Mouse (Mus musculus) left cerebral cortex, postnatal 10 days (tissue): Measurements from ENCODE around the gene Olfr1015. TPM values are rescaled to one million over a fixed set of nuclear protein-coding genes. Genes with fewer than 3 reads are reported as not detected.

ENCODE experiments used
- DNase-seq, 2 experiments: peaks; one replicate each; pipeline ENCODE4 v3.0.0; 2021 to 2022; ENCODE audit warnings: low spot score in 2 of 2, mixed read lengths in 1 of 2; ENCODE audit errors: extremely low spot score in 1 of 2
- intact Hi-C: fragments of 180-260 bp; cut with DNase I; formaldehyde crosslinking; loops from one replicate; pipeline ENCODE4 v1.15.1; 2025
- total RNA-seq, 2 experiments: library from RNA; stranded (reverse); gene quantifications; 2 replicates each; pipeline ENCODE4 v1.2.3; 2021

Olfr1015 gene
- not detected for total RNA-seq

DNA sequence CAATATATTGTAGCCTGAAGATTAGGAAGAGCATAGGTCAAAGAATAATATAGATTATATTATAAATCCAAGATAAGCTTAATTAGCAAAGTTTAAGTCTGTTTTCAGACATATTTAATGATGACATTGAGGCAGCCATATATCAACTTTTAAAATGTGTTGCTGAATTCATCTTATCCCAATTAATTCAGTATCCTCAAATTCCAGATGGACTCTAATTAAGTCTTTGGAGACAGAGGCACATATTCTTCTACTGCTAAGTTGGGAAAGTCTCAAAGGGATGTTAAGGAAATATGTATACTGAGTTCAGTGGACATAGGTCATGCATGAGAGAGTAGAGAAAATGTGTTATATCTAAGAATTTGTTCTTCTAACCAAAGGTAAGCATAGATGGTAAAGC, at the start of gene Olfr1015:
Olfr1015 (plus strand) TSS at position 301 of the 400 bp plus-strand sequence.
- DNase-seq = no peak
- intact Hi-C loops = no loop called here

DNA sequence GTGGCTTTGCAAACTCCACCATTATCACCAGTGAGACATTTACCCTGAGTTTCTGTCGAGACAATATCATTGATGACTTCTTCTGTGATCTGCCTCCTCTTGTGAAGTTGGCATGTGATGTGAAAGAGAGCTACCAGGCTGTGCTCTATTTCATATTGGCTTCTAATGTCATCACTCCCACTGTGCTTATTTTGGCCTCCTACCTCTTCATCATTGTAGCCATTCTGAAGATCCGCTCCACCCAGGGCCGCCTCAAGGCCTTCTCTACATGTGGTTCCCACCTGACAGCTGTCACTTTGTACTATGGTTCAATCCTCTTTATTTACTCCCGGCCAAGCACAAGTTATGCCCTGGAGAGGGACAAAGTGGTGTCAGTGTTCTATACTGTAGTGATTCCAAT, 28.0 kb upstream of the Olfr1015 start:
- DNase-seq = no peak
- intact Hi-C loops = no loop called here

DNA sequence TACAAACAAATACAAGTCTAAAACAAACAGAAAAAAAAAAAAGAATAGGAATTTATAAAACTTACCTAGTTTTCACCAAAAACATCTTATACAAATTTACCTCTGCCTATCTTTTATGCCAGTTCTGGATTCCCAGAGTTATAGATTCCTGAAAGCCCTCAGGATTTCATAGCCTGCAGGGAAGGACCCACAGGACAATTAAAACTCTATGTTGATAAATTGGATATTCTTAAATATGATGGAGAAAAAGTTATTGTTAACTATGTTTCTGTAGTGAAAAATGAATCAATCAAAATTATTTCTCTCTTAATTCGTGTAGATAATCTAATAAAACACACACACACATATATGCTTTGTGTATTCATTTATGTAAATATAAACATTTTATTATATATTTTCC, 19.2 kb upstream of the Olfr1015 start, which contains the start of gene Olfr1012:
Olfr1012 (minus strand) TSS at position 101 of the 400 bp plus-strand sequence.
- DNase-seq = no peak
- intact Hi-C loops = no loop called here

DNA sequence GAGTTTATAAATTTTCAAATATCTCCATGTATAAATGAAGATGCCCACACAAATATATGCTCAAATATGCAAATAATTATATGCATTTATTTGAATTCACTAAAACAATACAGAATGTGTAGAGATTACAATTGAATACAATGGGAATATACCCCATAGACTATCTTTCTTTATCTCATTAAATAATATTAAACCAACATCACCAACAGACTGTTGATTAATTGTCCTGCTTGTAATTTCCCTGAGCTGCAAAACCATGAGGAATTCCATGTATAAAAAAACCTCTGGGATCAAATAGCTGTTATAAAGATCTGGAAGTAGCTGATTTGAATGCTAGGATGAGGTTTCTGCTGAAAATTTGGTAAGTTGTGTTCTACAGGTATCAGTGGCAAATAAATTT, 15.0 kb upstream of the Olfr1015 start, which contains the start of gene Olfr1013:
Olfr1013 (plus strand) TSS at position 301 of the 400 bp plus-strand sequence.
- no peak for DNase-seq
- intact Hi-C loops = no loop called here

DNA sequence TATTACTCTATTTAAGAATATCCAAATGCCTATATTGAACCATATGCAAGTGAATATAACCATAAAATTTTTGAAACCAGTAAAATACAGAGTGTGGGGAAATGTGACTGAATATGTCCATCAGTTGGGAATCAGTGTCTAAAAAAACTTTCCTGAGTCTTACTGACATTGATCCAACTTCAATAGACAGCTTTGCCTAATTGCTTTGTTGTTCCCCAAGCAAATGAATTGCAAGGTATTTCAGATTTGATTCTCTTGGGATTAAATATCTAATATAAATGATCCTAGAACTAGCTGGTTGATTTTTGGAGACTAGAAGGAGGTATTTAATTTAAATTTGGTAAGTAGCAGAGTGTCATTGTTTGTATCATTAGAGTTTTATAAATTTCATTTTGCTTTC, 9.4 kb upstream of the Olfr1015 start, which contains the start of gene Olfr1014:
Olfr1014 (plus strand) TSS at position 301 of the 400 bp plus-strand sequence.
- intact Hi-C loops = no loop called here
- DNase-seq = no peak

DNA sequence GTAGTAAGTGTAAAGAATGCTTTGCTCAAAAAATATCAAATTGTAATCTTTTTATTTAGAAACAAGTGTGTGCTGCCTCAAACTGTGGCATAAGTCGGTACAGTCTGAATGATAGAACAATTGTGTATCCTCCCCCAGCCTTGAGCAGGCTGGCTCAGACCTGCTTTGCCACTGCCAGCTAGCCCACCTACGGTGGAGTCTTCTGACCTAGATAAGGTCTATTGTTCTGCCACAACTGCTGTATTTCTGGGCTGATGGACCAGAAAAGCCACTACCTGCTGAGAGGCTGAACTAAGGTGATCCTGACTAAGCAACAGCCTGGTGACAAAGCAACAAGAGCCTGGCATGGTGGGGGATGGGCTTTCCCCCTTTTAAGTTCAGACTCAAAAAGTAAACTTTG, 10.5 kb downstream of the Olfr1015 start:
- intact Hi-C loops = no loop called here
- no peak for DNase-seq

DNA sequence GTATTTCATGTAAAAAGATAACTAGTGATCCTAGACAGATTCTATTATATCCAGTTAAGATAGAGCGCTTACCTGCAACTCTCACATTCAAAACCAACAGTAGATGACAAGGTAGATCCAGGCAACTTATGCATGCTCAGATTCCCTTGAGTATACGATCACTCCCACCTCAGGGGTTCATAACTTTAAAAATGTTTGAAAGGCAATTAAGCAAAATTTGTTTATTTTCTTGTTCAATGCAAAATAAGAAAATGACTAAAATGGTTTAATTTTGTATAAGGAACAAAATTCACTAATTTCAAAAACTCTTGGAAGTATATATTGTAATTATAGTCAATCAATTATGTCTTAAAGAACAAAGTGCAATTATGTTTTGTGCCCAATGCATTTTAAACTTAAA, 20.6 kb downstream of the Olfr1015 start, which contains the start of gene Olfr1016:
Olfr1016 (minus strand) TSS at position 101 of the 400 bp plus-strand sequence.
- DNase-seq = no peak
- intact Hi-C loops = no loop called here

DNA sequence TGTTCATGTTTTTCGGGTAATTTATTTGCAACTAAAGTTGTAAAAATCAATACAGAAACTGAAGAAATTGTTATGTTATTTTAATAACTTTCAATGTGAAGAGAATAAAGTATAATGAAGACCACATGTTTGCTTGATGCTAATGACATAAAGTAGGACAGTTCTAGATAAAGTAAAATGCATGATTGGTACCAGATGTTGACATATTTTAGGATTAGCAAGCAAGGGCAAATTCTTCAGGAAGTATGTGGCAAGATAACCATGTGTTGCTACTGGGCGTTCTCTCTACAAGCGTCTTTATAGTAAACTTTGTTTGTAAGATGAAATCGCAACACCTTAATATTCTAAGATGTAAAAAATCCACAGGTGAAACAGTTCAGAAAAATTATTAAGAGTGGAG, 22.7 kb downstream of the Olfr1015 start:
- no peak for DNase-seq

DNA sequence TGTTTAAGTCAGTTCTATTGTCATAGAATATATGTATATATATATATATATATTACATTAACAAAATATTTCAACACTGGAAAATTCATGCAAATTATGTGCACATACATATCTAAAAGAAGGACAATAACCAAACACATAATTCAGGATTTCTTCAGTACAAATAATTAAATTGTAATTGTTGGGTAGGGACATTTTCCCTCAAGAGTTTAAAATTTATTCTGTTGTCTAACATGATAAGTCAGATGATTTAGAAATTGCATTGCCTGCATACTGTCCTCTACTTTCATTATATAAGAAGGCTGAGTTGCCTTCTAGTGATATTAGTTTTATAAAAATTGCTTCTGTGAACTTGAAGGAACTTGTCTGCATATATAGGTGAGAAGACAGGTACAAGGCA, 36.4 kb downstream of the Olfr1015 start, which contains the start of gene Olfr1018:
Olfr1018 (plus strand) TSS at position 301 of the 400 bp plus-strand sequence.
- intact Hi-C loops = no loop called here
- DNase-seq = no peak

More for the DNA sequence above, 22.7 kb downstream of the Olfr1015 start:
- intact Hi-C loops = no loop called here

Other genes starting within 250 kb of the Olfr1015 start
- not detected for gene Olfr996, start 202.8 kb upstream of the Olfr1015 start, total RNA-seq
- gene Olfr998, start 193.1 kb upstream of the Olfr1015 start, total RNA-seq = not detected
- gene Olfr1000, start 170.1 kb upstream of the Olfr1015 start, total RNA-seq = not detected
- not detected for gene Olfr1002, start 131.3 kb upstream of the Olfr1015 start, total RNA-seq
- gene Olfr154, start 117.6 kb upstream of the Olfr1015 start, total RNA-seq = not detected
- gene Olfr1006, start 103.2 kb upstream of the Olfr1015 start, total RNA-seq = not detected
- not detected for gene Olfr1008, start 92.6 kb upstream of the Olfr1015 start, total RNA-seq
- not detected for gene Olfr1009, start 66.6 kb upstream of the Olfr1015 start, total RNA-seq
- not detected for gene Olfr1012, start 19.3 kb upstream of the Olfr1015 start, total RNA-seq
- gene Olfr1013, start 14.9 kb upstream of the Olfr1015 start, total RNA-seq = not detected
- gene Olfr1014, start 9.3 kb upstream of the Olfr1015 start, total RNA-seq = not detected
- not detected for gene Olfr1016, start 20.5 kb downstream of the Olfr1015 start, total RNA-seq
- not detected for gene Olfr1018, start 36.5 kb downstream of the Olfr1015 start, total RNA-seq
- gene Olfr1019, start 63.5 kb downstream of the Olfr1015 start, total RNA-seq = not detected
- gene Olfr1020, start 65.0 kb downstream of the Olfr1015 start, total RNA-seq = not detected
- gene Olfr1022, start 86.6 kb downstream of the Olfr1015 start, total RNA-seq = not detected
- not detected for gene Olfr1023, start 103.6 kb downstream of the Olfr1015 start, total RNA-seq
- not detected for gene Olfr1024, start 123.0 kb downstream of the Olfr1015 start, total RNA-seq
- gene Olfr1025-ps1, start 133.2 kb downstream of the Olfr1015 start, total RNA-seq = not detected
- gene Olfr1026, start 139.5 kb downstream of the Olfr1015 start, total RNA-seq = not detected
- not detected for gene Olfr1028, start 168.4 kb downstream of the Olfr1015 start, total RNA-seq
- gene Olfr1029, start 191.9 kb downstream of the Olfr1015 start, total RNA-seq = not detected
- not detected for gene Olfr1030, start 197.3 kb downstream of the Olfr1015 start, total RNA-seq
- gene Olfr1031, start 208.3 kb downstream of the Olfr1015 start, total RNA-seq = not detected
- not detected for gene Olfr1032, start 223.5 kb downstream of the Olfr1015 start, total RNA-seq
- gene Olfr1033, start 238.6 kb downstream of the Olfr1015 start, total RNA-seq = not detected